Mouse (Mus musculus): Measurements from ENCODE around the gene Htt. TPM values are rescaled to one million over a fixed set of nuclear protein-coding genes. Genes with fewer than 3 reads are reported as not detected.

Gene Htt
- total RNA-seq, 1 experiment, result 25.6 TPM

GRCm38 (mm10) chr5:34955630-34956029 lies 194.1 kb downstream of the Htt start:
- no peak for TF ChIP-seq HCFC1 (IDR thresholded peaks at IDR 0.05; ENCODE audit: borderline replicate concordance, insufficient read depth, low read length)
- TF ChIP-seq CHD2 (IDR thresholded peaks at IDR 0.05; ENCODE audit: low read depth, low read length), result no peak
- no peak for TF ChIP-seq MAFK (IDR thresholded peaks at IDR 0.05; ENCODE audit: insufficient read depth, low read depth, low read length)
- TF ChIP-seq ZNF384 (IDR thresholded peaks at IDR 0.05; ENCODE audit: low read depth, low read length), result no peak
- TF ChIP-seq ZC3H11A (IDR thresholded peaks at IDR 0.05; ENCODE audit: borderline replicate concordance, low read depth, low read length), result no peak
- Histone ChIP-seq H3K9ac (ENCODE audit: insufficient read depth, low read depth, low read length, poor library complexity, severe bottlenecking) (no peak overlapping the region), H3K4me1 (ENCODE audit: control insufficient read depth in 2 of 2, insufficient read depth in 2 of 2, low read length in 2 of 2, poor library complexity in 1 of 2) (no peaks in the 10 kb centered on the region), H3K4me3 (ENCODE audit: insufficient read depth in 1 of 2, low read depth in 1 of 2, low read length in 2 of 2, poor library complexity in 1 of 2, severe bottlenecking in 1 of 2) (no peak overlapping the region), H3K27ac (ENCODE audit: insufficient read depth, low read depth, low read length, poor library complexity, severe bottlenecking) (no peak overlapping the region), H3K36me3 (ENCODE audit: control insufficient read depth, insufficient read depth, low read length, poor library complexity, severe bottlenecking) (no peaks in the 10 kb centered on the region), H3K9me3 (ENCODE audit: control insufficient read depth, insufficient read depth, low read depth, low read length) (no peaks in the 10 kb centered on the region)
- in situ Hi-C loops (cut with MboI; ENCODE audit: low sequenced_read_pairs in 2 of 2, unreplicated experiment in 2 of 2), result no loop called here
- DNase-seq (ENCODE audit: low read depth, low spot score), result no peak

- H3K4me3 ChIP-seq (ENCODE audit: insufficient read depth in 1 of 2, low read depth in 1 of 2, low read length in 2 of 2, poor library complexity in 1 of 2, severe bottlenecking in 1 of 2), result no peak overlapping the region
- no peak overlapping the region for H3K9ac ChIP-seq (ENCODE audit: insufficient read depth, low read depth, low read length, poor library complexity, severe bottlenecking)
- H3K27ac ChIP-seq (ENCODE audit: insufficient read depth, low read depth, low read length, poor library complexity, severe bottlenecking), result no peak overlapping the region
- TF ChIP-seq HCFC1 (IDR thresholded peaks at IDR 0.05; ENCODE audit: borderline replicate concordance, insufficient read depth, low read length) (no peak), CHD2 (IDR thresholded peaks at IDR 0.05; ENCODE audit: low read depth, low read length) (no peak), ZNF384 (IDR thresholded peaks at IDR 0.05; ENCODE audit: low read depth, low read length) (no peak), ZC3H11A (IDR thresholded peaks at IDR 0.05; ENCODE audit: borderline replicate concordance, low read depth, low read length) (no peak), MAFK (IDR thresholded peaks at IDR 0.05; ENCODE audit: insufficient read depth, low read depth, low read length) (no peak)
- DNase-seq (ENCODE audit: low read depth, low spot score), result no peak
- in situ Hi-C loops (cut with MboI; ENCODE audit: low sequenced_read_pairs in 2 of 2, unreplicated experiment in 2 of 2), result no loop called here
- H3K4me1 ChIP-seq (ENCODE audit: control insufficient read depth in 2 of 2, insufficient read depth in 2 of 2, low read length in 2 of 2, poor library complexity in 1 of 2), result no peaks in the 10 kb centered on the region
- no peaks in the 10 kb centered on the region for H3K9me3 ChIP-seq (ENCODE audit: control insufficient read depth, insufficient read depth, low read depth, low read length)
- H3K36me3 ChIP-seq (ENCODE audit: control insufficient read depth, insufficient read depth, low read length, poor library complexity, severe bottlenecking), result no peaks in the 10 kb centered on the region
These were observed 194.6 kb downstream of the Htt start for GRCm38 (mm10) chr5:34956151-34956550.

DNA sequence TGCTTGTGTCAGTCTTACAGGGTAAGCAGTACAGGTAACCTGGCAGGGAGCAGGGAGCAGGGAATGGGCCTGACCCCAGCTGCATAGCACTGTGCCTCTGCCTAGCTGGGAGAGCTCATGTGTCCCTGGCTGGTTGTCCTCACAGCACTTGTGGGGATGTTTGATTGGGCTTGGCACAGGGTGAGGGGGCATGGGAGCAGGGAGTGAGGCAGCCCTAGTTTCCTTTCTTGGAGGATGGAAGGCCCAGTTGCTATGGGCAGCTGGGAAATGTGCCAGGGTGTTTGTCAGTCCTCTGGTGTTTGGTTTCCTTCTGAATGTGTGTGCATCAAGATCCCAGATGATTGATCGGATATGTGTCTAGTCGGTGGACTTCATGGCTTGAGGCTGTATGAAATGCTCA lies 195.5 kb downstream of the Htt start:
- TF ChIP-seq HCFC1 (IDR thresholded peaks at IDR 0.05; ENCODE audit: borderline replicate concordance, insufficient read depth, low read length) (no peak), CHD2 (IDR thresholded peaks at IDR 0.05; ENCODE audit: low read depth, low read length) (no peak), MAFK (IDR thresholded peaks at IDR 0.05; ENCODE audit: insufficient read depth, low read depth, low read length) (no peak), ZNF384 (IDR thresholded peaks at IDR 0.05; ENCODE audit: low read depth, low read length) (no peak)
- in situ Hi-C loops (cut with MboI; ENCODE audit: low sequenced_read_pairs in 2 of 2, unreplicated experiment in 2 of 2), result no loop called here
- Histone ChIP-seq H3K4me1 (ENCODE audit: control insufficient read depth in 2 of 2, insufficient read depth in 2 of 2, low read length in 2 of 2, poor library complexity in 1 of 2) (no peaks in the 10 kb centered on the region), H3K9ac (ENCODE audit: insufficient read depth, low read depth, low read length, poor library complexity, severe bottlenecking) (no peak overlapping the region), H3K36me3 (ENCODE audit: control insufficient read depth, insufficient read depth, low read length, poor library complexity, severe bottlenecking) (no peaks in the 10 kb centered on the region), H3K4me3 (ENCODE audit: insufficient read depth in 1 of 2, low read depth in 1 of 2, low read length in 2 of 2, poor library complexity in 1 of 2, severe bottlenecking in 1 of 2) (no peak overlapping the region), H3K9me3 (ENCODE audit: control insufficient read depth, insufficient read depth, low read depth, low read length) (no peaks in the 10 kb centered on the region), H3K27ac (ENCODE audit: insufficient read depth, low read depth, low read length, poor library complexity, severe bottlenecking) (no peak overlapping the region)
- DNase-seq (ENCODE audit: low read depth, low spot score), result no peak

DNA sequence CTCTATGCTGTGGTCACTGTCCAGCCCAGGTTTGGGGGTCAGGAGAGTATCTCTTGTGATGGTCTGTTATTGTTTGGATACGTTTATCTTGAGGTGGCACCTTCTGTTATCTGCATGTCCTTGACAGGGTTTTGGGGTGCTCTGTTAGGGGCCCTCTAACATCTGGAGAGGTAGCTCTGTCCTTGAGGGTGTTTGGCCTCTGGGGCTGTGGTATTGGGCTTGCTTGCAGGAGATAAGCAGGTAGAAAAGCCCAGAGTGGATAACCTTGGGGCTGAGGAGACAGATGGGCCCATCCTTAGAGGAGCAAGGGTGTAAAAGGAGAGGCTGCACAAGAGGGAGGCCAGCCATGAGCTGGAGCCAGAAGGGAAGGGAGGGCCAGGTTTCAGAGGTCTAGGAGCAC lies 198.5 kb downstream of the Htt start:
- Histone ChIP-seq H3K36me3 (ENCODE audit: control insufficient read depth, insufficient read depth, low read length, poor library complexity, severe bottlenecking) (no peaks in the 10 kb centered on the region; the same call in 1 of the 2 replicates), H3K4me3 (ENCODE audit: insufficient read depth in 1 of 2, low read depth in 1 of 2, low read length in 2 of 2, poor library complexity in 1 of 2, severe bottlenecking in 1 of 2) (no peak overlapping the region), H3K9ac (ENCODE audit: insufficient read depth, low read depth, low read length, poor library complexity, severe bottlenecking) (no peak overlapping the region), H3K27ac (ENCODE audit: insufficient read depth, low read depth, low read length, poor library complexity, severe bottlenecking) (no peak overlapping the region), H3K4me1 (ENCODE audit: control insufficient read depth in 2 of 2, insufficient read depth in 2 of 2, low read length in 2 of 2, poor library complexity in 1 of 2) (no peaks in the 10 kb centered on the region), H3K9me3 (ENCODE audit: control insufficient read depth, insufficient read depth, low read depth, low read length) (no peaks in the 10 kb centered on the region)
- TF ChIP-seq HCFC1 (IDR thresholded peaks at IDR 0.05; ENCODE audit: borderline replicate concordance, insufficient read depth, low read length) (no peak), ZNF384 (IDR thresholded peaks at IDR 0.05; ENCODE audit: low read depth, low read length) (no peak), ZC3H11A (IDR thresholded peaks at IDR 0.05; ENCODE audit: borderline replicate concordance, low read depth, low read length) (no peak), MAFK (IDR thresholded peaks at IDR 0.05; ENCODE audit: insufficient read depth, low read depth, low read length) (no peak), CHD2 (IDR thresholded peaks at IDR 0.05; ENCODE audit: low read depth, low read length) (no peak)
- DNase-seq (ENCODE audit: low read depth, low spot score), result no peak
- in situ Hi-C loops (cut with MboI; ENCODE audit: low sequenced_read_pairs in 2 of 2, unreplicated experiment in 2 of 2), result no loop called here

Other genes with a start within 250 kb of the Htt start
- 17.0 and 17.7 TPM in 2 replicates for gene Tnip2, start 247.7 kb upstream of the Htt start, total RNA-seq (2012; rRNA removed)
- gene Sh3bp2, start 235.9 kb upstream of the Htt start, total RNA-seq (2012; rRNA removed), result 2.4 and 3.4 TPM in 2 replicates
- gene Add1, start 188.1 kb upstream of the Htt start, total RNA-seq (2012; rRNA removed), result 57.5 and 78.4 TPM in 2 replicates
- gene Mfsd10, start 124.5 kb upstream of the Htt start, total RNA-seq (2012; rRNA removed), result 192 and 348 TPM in 2 replicates
- 60.4 and 78.5 TPM in 2 replicates for gene Nop14, start 101.6 kb upstream of the Htt start, total RNA-seq (2012; rRNA removed)
- 0.45 and 0.53 TPM in 2 replicates for gene Grk4, start 101.4 kb upstream of the Htt start, total RNA-seq (2012; rRNA removed)
- 1.1 and 1.2 TPM in 2 replicates for gene Msantd1, start 146.3 kb downstream of the Htt start, total RNA-seq (2012; rRNA removed)
- 17.0 and 28.7 TPM in 2 replicates for gene Rgs12, start 187.7 kb downstream of the Htt start, total RNA-seq (2012; rRNA removed)

Measured in ES-E14 (cell line).